Mouse (Mus musculus) midbrain, postnatal 0 days (tissue): ENCODE data around the gene Itfg2. TPM values are rescaled to one million over a fixed set of nuclear protein-coding genes. Genes with fewer than 3 reads are reported as not detected.

Experiments
- ATAC-seq: fragments of 200-750 bp; cut with Nextera tagmentation; 2 replicates; pipeline ENCODE4 v1.8.0; 2017; ENCODE audit warnings: moderate number of reproducible peaks, mild to moderate bottlenecking, moderate TSS enrichment, moderate library complexity; ENCODE audit not compliant: low FRiP score
- DNase-seq: peaks from one replicate; pipeline ENCODE4 v3.0.0-alpha.2; 2015; ENCODE audit warnings: low spot score
- H3K27ac ChIP-seq: fragments of 300-500 bp; sonication (generic); 2 replicates; pipeline ENCODE4 v1.5.1; 2014; ENCODE audit warnings: low read depth, mild to moderate bottlenecking, low read length, mixed read lengths
- H3K27me3 ChIP-seq: fragments of 300-500 bp; sonication (generic); 2 replicates; pipeline ENCODE4 v1.6.1; 2014; ENCODE audit warnings: low read length, control low read depth, mixed read lengths; ENCODE audit not compliant: insufficient read depth
- H3K36me3 ChIP-seq: fragments of 300-500 bp; sonication (generic); 2 replicates; pipeline ENCODE4 v1.6.1; 2014; ENCODE audit warnings: low read length, control low read depth, mixed read lengths; ENCODE audit not compliant: insufficient read depth
- H3K4me1 ChIP-seq: fragments of 300-500 bp; sonication (generic); 2 replicates; pipeline ENCODE4 v1.6.1; 2014; ENCODE audit warnings: mild to moderate bottlenecking, control low read depth, antibody characterized with exemption, low read length, mixed read lengths; ENCODE audit not compliant: insufficient read depth
- H3K4me2 ChIP-seq: fragments of 300-500 bp; sonication (generic); 2 replicates; pipeline ENCODE4 v1.6.1; 2014; ENCODE audit warnings: low read depth, mild to moderate bottlenecking, low read length, mixed read lengths; ENCODE audit not compliant: poor library complexity, severe bottlenecking
- H3K4me3 ChIP-seq: fragments of 300-500 bp; sonication (generic); 2 replicates; pipeline ENCODE4 v1.5.1; 2014; ENCODE audit warnings: low read depth, mild to moderate bottlenecking, low read length, moderate library complexity
- H3K9ac ChIP-seq: fragments of 300-500 bp; sonication (generic); replicated peaks from 2 replicates; pipeline ENCODE4 v1.6.1; 2014; ENCODE audit warnings: mild to moderate bottlenecking, low read length, moderate library complexity, mixed read lengths; ENCODE audit not compliant: poor library complexity, severe bottlenecking
- H3K9me3 ChIP-seq: fragments of 300-500 bp; sonication (generic); 2 replicates; pipeline ENCODE4 v1.6.1; 2016; ENCODE audit warnings: low read length, control low read depth
- CTCF ChIP-seq: IDR thresholded peaks from 2 replicates; pipeline ENCODE4 v1.5.1; 2016; ENCODE audit warnings: antibody characterized with exemption, mild to moderate bottlenecking
- WGBS: fragments of 180-500 bp; shearing (Covaris S2); extraction: QIAGEN DNeasy Blood & Tissue Kit; methylation state at CpG from one replicate; pipeline ENCODE4 v1.1.7; 2014; 5-methylcytosine and 5-hydroxymethylcytosine counted together
- polyA plus RNA-seq: library from polyadenylated mRNA; unstranded; fragments of >200 nt; fragmentation: Nextera tagmentation; extraction: Ambion mirVana; gene quantifications from 2 replicates; pipeline ENCODE4 v1.2.1, GENCODE M21; 2015
- total RNA-seq: library from RNA; depleted of rRNA; stranded (reverse); fragments of >200 nt; gene quantifications from 2 replicates; pipeline ENCODE4 v1.2.3, GENCODE M21; 2014

Itfg2 gene
- total and polyA plus RNA-seq, 2 experiments from 2014 or later = 37.3 to 41.5 TPM

GRCm38 (mm10) chr6:128437731-128438316, 13.1 kb upstream of the Itfg2 start:
- peak; percentile 75 for ATAC-seq
- Histone ChIP-seq H3K4me3 (peak overlapping the region; percentile 98), H3K9me3 (no peaks in the 10 kb centered on the region), H3K27ac (peak overlapping the region; percentile 94), H3K4me2 (peak overlapping the region; percentile 66), H3K4me1 (peaks cover 5% of the 10 kb centered on the region; the same call in 1 of the 2 replicates), H3K27me3 (no peaks in the 10 kb centered on the region), H3K9ac (peak overlapping the region; percentile 99), H3K36me3 (peaks cover 30% of the 10 kb centered on the region)
- DNase-seq = peak; percentile 79
- under 1% methylated on average over 50 of the region's 52 CpGs for WGBS
- TF ChIP-seq CTCF = no peak

DNA sequence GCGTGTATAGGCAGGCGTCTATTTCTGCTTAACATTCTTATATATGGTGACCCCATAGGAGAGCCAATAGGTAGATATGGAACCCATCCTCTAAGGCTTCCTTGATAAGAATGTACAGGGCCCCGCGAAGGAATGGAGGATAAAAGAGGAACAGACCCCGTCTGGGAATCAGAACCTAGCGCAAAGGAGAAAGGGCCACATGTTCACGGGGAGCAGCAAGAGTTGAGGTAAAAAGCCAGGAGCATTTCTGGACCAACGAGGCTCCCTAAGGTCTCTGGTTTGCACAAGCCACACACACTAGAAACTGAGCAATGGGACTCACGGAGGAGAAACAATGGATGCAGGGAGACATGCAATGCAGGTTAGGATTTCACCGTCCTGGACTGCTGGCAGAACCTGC, 12.6 kb upstream of the Itfg2 start:
- WGBS = 4% methylated on average over 10 of the region's 10 CpGs
- DNase-seq = no peak
- peaks cover 5% of the 10 kb centered on the region; the same call in 1 of the 2 replicates for H3K4me1 ChIP-seq
- H3K4me3 ChIP-seq = peak overlapping the region; percentile 98
- H3K9ac ChIP-seq = peak overlapping the region; percentile 99
- H3K9me3 ChIP-seq = no peaks in the 10 kb centered on the region
- no peak for TF ChIP-seq CTCF
- peak overlapping the region; percentile 66 for H3K4me2 ChIP-seq
- peak overlapping the region; percentile 94 for H3K27ac ChIP-seq
- H3K36me3 ChIP-seq = peaks cover 35% of the 10 kb centered on the region
- H3K27me3 ChIP-seq = no peaks in the 10 kb centered on the region
- ATAC-seq = no peak

DNA sequence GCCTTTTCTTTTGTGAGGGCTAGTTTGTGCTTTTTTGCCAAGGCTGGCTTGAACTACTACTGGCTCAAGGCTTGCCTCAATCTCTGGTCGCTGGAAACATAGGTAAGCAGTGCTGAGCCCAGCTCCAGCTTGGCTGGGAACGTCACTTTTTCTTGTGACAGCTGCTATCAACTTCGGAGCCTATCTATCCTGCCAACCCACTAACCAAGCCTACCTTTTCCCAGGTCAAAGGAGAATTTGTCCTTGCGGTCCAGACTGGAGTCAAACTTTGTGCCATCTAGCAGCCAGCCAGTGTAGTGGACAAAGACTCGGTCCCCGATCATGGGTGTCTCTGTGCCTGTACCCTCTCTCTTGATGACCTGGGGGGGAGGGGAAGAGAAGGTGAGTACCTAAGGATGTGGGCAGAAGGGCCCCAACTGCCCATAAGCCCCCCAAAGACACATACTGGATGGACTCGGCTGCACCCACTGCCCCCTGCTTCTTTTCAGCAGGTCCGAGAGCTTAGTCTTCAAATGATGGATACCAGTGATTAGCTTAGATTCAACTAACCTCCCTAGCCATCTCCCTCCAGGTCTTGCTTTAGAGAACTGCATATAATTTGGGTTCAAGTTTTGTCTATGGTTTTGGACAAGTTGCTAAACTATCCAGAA, 11.8 kb upstream of the Itfg2 start:
- Histone ChIP-seq H3K9me3 (no peaks in the 10 kb centered on the region), H3K36me3 (peaks cover 43% of the 10 kb centered on the region), H3K4me1 (peaks cover 5% of the 10 kb centered on the region; the same call in 1 of the 2 replicates), H3K4me3 (peak overlapping the region; percentile 98), H3K27ac (no peak overlapping the region), H3K9ac (peak overlapping the region; percentile 24), H3K4me2 (peak overlapping the region; percentile 66), H3K27me3 (no peaks in the 10 kb centered on the region)
- DNase-seq = no peak
- no peak for ATAC-seq
- TF ChIP-seq CTCF = no peak
- 91% methylated on average over 8 of the region's 8 CpGs for WGBS

GRCm38 (mm10) chr6:128435474-128435873, 10.7 kb upstream of the Itfg2 start:
- TF ChIP-seq CTCF = no peak
- no peak for DNase-seq
- no peak overlapping the region for H3K4me3 ChIP-seq
- WGBS = 87% methylated on average over 5 of the region's 5 CpGs
- H3K27ac ChIP-seq = no peak overlapping the region
- H3K9ac ChIP-seq = no peak overlapping the region
- no peak for ATAC-seq
- H3K9me3 ChIP-seq = no peaks in the 10 kb centered on the region
- peaks cover 51% of the 10 kb centered on the region for H3K36me3 ChIP-seq
- H3K4me1 ChIP-seq = peaks cover 5% of the 10 kb centered on the region; the same call in 1 of the 2 replicates
- no peaks in the 10 kb centered on the region for H3K27me3 ChIP-seq
- H3K4me2 ChIP-seq = no peak overlapping the region

DNA sequence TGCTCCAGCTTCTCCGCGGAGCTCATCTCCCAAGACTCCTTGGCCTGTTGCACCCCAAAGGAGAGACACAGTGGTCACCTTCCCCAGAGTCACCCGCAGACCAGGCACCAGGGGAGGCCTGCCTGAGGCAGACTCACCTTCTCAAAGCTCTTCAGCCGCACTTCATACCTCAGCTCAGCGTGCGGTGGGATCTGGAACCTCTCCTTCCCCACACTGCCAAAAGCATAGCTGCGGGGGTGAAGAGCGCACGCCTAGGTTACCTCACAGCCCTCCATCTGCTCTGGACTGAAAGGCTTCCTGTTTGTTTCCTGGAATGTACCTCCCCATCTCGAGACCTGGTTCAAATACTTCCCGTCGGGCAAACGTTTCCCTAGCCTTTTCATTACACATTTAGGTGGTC, 8.8 kb upstream of the Itfg2 start:
- H3K9ac ChIP-seq = no peak overlapping the region
- 92% methylated on average over 13 of the region's 13 CpGs for WGBS
- no peak overlapping the region for H3K4me2 ChIP-seq
- H3K27me3 ChIP-seq = no peaks in the 10 kb centered on the region
- no peaks in the 10 kb centered on the region for H3K9me3 ChIP-seq
- ATAC-seq (no peak), DNase-seq (no peak)
- no peak overlapping the region for H3K27ac ChIP-seq
- H3K4me3 ChIP-seq = no peak overlapping the region
- peaks cover 2% of the 10 kb centered on the region; the same call in 1 of the 2 replicates for H3K4me1 ChIP-seq
- no peak for TF ChIP-seq CTCF
- H3K36me3 ChIP-seq = peaks cover 55% of the 10 kb centered on the region

DNA sequence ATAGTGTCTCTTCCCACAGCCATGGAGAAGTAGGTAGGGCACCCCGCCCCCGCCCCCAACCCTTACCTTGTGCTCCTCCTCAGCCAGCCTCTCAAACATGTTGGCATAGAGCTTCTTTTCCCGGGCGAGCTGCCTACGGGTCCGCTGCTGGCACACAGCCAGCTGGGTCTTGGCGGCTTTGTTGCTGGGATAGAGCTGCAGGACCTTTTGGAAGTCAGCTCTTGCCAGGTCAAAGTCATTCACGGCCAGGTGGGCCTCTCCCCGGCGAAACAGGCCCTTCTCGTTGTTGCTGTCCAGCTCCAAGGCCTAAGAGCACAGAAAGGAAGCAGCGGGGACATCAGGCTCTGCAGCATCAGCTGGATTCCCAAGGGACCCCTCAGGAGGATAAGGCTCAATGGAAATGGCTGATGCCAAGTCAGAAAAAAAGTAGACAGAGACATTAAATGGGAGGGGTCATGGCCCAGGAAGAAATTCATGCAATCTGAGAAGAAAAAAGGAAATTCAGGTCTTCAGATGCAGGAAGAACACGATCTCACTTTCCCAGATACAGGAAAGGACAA, 7.7 kb upstream of the Itfg2 start:
- WGBS = 77% methylated on average over 13 of the region's 13 CpGs
- peaks cover 59% of the 10 kb centered on the region for H3K36me3 ChIP-seq
- H3K9ac ChIP-seq = no peak overlapping the region
- no peak overlapping the region for H3K4me3 ChIP-seq
- H3K27me3 ChIP-seq = no peaks in the 10 kb centered on the region
- ATAC-seq = no peak
- H3K27ac ChIP-seq = no peak overlapping the region
- H3K4me1 ChIP-seq = peaks cover 2% of the 10 kb centered on the region; the same call in 1 of the 2 replicates
- no peak for TF ChIP-seq CTCF
- H3K9me3 ChIP-seq = no peaks in the 10 kb centered on the region
- H3K4me2 ChIP-seq = no peak overlapping the region
- no peak for DNase-seq
